Mouse (Mus musculus): ENCODE data around the gene Akna. TPM values are rescaled to one million over a fixed set of nuclear protein-coding genes. Genes with fewer than 3 reads are reported as not detected.

Gene Akna
- polyA plus RNA-seq, 1 experiment from 2014 or later, result 6.1 TPM

DNA sequence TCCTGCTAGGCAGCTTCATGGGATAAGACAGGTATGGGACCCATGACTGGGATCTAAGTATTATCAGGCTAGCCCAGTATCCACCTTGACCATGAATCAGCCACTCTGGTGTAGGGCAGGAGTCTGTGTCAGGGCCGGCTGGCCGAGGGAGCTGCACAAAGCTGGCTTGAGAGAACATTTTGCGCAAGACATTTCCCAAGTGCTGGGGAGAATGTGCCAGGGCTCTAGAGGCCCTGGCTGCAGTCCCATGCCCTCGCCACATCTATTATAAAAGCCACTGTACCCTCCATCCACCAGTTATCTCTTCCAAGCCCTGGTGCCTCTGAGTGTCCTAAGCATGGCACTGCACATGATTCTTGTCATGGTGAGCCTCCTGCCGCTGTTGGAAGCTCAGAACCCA, 41.0 kb downstream of the Akna start, which contains the start of gene Orm2:
Orm2 (plus strand) TSS at position 300 of the 400 bp plus-strand sequence.
- Histone ChIP-seq H3K9ac (ENCODE audit: low read depth, low read length) (no peak within 1 kb of the TSS), H3K4me3 (ENCODE audit: low read depth, low read length) (no peak within 1 kb of the TSS), H3K9me3 (replicated peaks; ENCODE audit: control insufficient read depth, low read length) (no peaks in the 10 kb centered on the region), H3K27ac (ENCODE audit: low read length) (no peak within 1 kb of the TSS), H3K4me2 (ENCODE audit: low read depth, low read length) (no peak within 1 kb of the TSS), H3K4me1 (ENCODE audit: control insufficient read depth, low read depth, low read length) (no peaks in the 10 kb centered on the region), H3K27me3 (ENCODE audit: control insufficient read depth, insufficient read depth, low read depth, low read length) (no peaks in the 10 kb centered on the region), H3K36me3 (ENCODE audit: control insufficient read depth, insufficient read depth) (no peaks in the 10 kb centered on the region)
- ATAC-seq (ENCODE audit: low read depth), result no peak
- 66% methylated on average over 5 of the region's 5 CpGs for WGBS (ENCODE audit: insufficient replicate concordance)

DNA sequence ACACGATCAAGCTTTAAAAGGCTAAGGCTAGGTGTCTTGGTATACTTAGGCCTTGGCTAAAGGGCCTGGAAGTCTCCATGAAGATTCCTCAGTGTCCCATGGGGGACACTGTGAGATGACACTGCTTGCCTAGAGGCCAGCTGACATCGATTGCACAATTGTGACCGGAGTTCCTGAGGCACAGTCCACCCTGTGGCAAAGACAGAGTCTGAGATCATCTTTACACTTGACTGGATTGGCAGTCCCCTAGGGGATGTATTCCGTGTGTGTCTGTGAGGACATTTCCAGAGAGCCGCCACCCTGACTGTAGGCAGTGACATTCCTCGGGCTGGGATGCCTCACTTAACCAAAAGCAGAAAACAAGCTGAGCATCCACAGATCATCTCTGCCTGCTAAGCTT, 43.3 kb downstream of the Akna start:
- H3K9me3 ChIP-seq (replicated peaks; ENCODE audit: control insufficient read depth, low read length), result no peaks in the 10 kb centered on the region
- H3K4me2 ChIP-seq (ENCODE audit: low read depth, low read length), result no peak overlapping the region
- H3K4me1 ChIP-seq (ENCODE audit: control insufficient read depth, low read depth, low read length), result no peaks in the 10 kb centered on the region
- no peak overlapping the region for H3K9ac ChIP-seq (ENCODE audit: low read depth, low read length)
- H3K27ac ChIP-seq (ENCODE audit: low read length), result no peak overlapping the region
- WGBS (ENCODE audit: insufficient replicate concordance), result 52% methylated on average over 6 of the region's 6 CpGs
- H3K36me3 ChIP-seq (ENCODE audit: control insufficient read depth, insufficient read depth), result no peaks in the 10 kb centered on the region
- no peak overlapping the region for H3K4me3 ChIP-seq (ENCODE audit: low read depth, low read length)
- no peaks in the 10 kb centered on the region for H3K27me3 ChIP-seq (ENCODE audit: control insufficient read depth, insufficient read depth, low read depth, low read length)
- ATAC-seq (ENCODE audit: low read depth), result peak; percentile 69

DNA sequence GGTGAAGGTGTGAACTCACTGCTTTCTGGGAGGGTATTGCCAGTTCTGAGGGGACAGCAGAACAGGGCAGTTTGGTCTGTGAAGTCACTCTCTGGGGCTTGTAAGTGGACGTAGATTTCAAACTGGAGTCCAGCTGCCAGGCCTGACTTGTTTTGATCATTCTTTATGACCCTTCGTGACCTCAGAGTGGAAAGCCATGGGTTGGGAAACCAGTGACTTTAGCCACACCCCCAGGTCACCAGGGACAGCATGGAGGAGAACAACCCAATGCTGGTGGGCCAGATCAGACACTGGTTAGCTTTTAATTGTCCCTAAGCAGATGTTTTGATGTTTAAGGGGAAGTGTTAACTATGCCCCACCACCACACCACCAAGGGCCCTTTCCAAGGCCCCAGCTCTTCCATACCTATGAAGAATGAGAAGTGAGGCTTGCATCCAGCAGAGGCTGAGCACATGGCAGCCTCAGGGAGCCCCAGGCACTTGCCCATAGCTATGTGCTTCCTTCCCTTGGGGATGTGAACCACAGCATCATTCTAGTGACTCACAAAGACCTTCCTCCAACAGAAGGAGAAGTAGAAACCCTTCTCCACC, 46.1 kb downstream of the Akna start:
- peak; percentile 57 for ATAC-seq (ENCODE audit: low read depth)
- H3K27me3 ChIP-seq (ENCODE audit: control insufficient read depth, insufficient read depth, low read depth, low read length), result no peaks in the 10 kb centered on the region
- no peak overlapping the region for H3K27ac ChIP-seq (ENCODE audit: low read length)
- no peak overlapping the region for H3K4me3 ChIP-seq (ENCODE audit: low read depth, low read length)
- WGBS (ENCODE audit: insufficient replicate concordance), result 36% methylated on average over 2 of the region's 2 CpGs
- H3K36me3 ChIP-seq (ENCODE audit: control insufficient read depth, insufficient read depth), result no peaks in the 10 kb centered on the region
- H3K9ac ChIP-seq (ENCODE audit: low read depth, low read length), result no peak overlapping the region
- H3K4me1 ChIP-seq (ENCODE audit: control insufficient read depth, low read depth, low read length), result no peaks in the 10 kb centered on the region
- H3K9me3 ChIP-seq (replicated peaks; ENCODE audit: control insufficient read depth, low read length), result no peaks in the 10 kb centered on the region
- H3K4me2 ChIP-seq (ENCODE audit: low read depth, low read length), result no peak overlapping the region

DNA sequence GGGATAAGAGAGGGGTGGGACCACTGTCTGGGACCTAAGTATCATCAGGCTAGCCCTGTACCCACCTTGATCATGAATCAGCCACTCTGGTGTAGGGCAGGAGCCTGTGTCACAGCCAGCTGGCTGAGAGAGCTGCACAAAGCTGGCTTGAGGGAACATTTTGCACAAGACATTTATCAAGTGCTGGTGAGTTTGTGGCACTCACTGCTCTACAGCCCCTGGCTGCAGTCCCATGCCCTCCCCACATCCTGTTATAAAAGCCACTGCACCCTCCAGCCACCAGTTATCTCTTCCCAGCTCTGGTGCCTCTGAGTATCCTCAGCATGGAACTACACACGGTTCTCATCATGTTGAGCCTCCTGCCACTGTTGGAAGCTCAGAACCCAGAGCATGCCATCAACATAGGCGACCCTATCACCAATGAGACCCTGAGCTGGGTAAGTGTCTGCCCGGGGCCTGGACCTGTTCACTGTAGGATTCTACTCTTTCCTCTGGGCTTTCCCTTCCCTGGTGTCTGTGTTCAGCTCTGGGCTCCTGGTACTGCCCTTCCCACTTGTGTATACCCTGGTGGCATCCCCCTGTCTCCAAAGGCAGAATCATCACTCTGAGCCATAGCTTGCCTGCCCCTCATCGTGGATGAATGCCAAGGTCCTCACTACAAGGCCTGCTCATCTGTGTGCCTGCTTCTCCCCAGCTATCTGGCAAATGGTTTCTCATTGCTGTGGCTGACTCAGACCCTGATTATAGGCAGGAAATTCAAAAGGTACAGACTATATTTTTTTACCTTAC, 47.1 kb downstream of the Akna start, which contains the start of gene Orm3:
Orm3 (plus strand) TSS at position 286 of the 789 bp plus-strand sequence.
- Histone ChIP-seq H3K4me1 (ENCODE audit: control insufficient read depth, low read depth, low read length) (no peaks in the 10 kb centered on the region), H3K9me3 (replicated peaks; ENCODE audit: control insufficient read depth, low read length) (no peaks in the 10 kb centered on the region), H3K36me3 (ENCODE audit: control insufficient read depth, insufficient read depth) (no peaks in the 10 kb centered on the region), H3K27me3 (ENCODE audit: control insufficient read depth, insufficient read depth, low read depth, low read length) (no peaks in the 10 kb centered on the region), H3K9ac (ENCODE audit: low read depth, low read length) (no peak within 1 kb of the TSS), H3K4me3 (ENCODE audit: low read depth, low read length) (no peak within 1 kb of the TSS), H3K4me2 (ENCODE audit: low read depth, low read length) (no peak within 1 kb of the TSS), H3K27ac (ENCODE audit: low read length) (no peak within 1 kb of the TSS)
- no peak for ATAC-seq (ENCODE audit: low read depth)
- 30% methylated on average over 4 of the region's 4 CpGs for whole genome bisulfite sequencing (ENCODE audit: insufficient replicate concordance)

DNA sequence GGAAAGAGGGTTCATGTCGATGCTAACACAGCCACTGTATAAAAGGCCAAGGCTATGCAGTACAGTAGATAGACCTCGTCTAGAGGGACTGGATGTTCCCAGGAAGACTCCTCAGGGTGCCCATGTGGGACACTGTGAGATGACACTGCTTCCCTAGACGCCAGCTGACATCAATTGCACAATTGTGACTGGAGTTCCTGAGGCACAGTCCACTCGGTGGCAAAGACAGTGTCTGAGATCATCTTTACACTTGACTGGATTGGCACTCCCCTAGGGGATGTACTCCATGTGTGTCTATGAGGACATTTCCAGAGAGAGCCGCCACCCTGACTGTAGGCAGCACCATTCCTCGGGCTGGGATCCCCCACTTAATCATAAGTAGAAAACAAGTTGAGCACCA, 54.6 kb downstream of the Akna start:
- Histone ChIP-seq H3K4me3 (ENCODE audit: low read depth, low read length) (no peak overlapping the region), H3K9me3 (replicated peaks; ENCODE audit: control insufficient read depth, low read length) (no peaks in the 10 kb centered on the region), H3K36me3 (ENCODE audit: control insufficient read depth, insufficient read depth) (no peaks in the 10 kb centered on the region), H3K27me3 (ENCODE audit: control insufficient read depth, insufficient read depth, low read depth, low read length) (no peaks in the 10 kb centered on the region), H3K4me1 (ENCODE audit: control insufficient read depth, low read depth, low read length) (no peaks in the 10 kb centered on the region), H3K27ac (ENCODE audit: low read length) (no peak overlapping the region), H3K4me2 (ENCODE audit: low read depth, low read length) (no peak overlapping the region), H3K9ac (ENCODE audit: low read depth, low read length) (no peak overlapping the region)
- no peak for ATAC-seq (ENCODE audit: low read depth)
- 45% methylated on average over 6 of the region's 6 CpGs for WGBS (ENCODE audit: insufficient replicate concordance)

DNA sequence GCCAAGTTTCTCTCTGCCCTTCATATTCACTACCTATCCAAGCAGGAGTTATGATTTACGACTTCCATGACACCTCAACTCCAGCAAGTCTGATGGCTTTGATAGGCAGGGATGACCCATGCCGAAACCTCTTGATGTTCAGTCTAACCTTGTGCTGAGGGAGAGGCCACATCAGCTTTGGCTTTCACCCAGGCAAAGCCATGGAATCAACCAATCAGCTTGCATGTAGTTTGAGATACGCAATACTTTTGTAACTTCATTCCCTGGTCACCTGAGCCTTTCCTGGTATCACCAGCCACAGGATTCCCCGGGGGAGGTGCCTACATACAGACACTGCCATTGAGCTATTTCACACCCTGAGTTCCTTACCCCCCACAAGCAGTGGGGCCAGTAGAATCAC, 56.5 kb downstream of the Akna start:
- H3K27ac ChIP-seq (ENCODE audit: low read length), result no peak overlapping the region
- H3K27me3 ChIP-seq (ENCODE audit: control insufficient read depth, insufficient read depth, low read depth, low read length), result no peaks in the 10 kb centered on the region
- no peaks in the 10 kb centered on the region for H3K4me1 ChIP-seq (ENCODE audit: control insufficient read depth, low read depth, low read length)
- ATAC-seq (ENCODE audit: low read depth), result no peak
- WGBS (ENCODE audit: insufficient replicate concordance), result 56% methylated on average over 4 of the region's 4 CpGs
- H3K4me2 ChIP-seq (ENCODE audit: low read depth, low read length), result no peak overlapping the region
- no peak overlapping the region for H3K9ac ChIP-seq (ENCODE audit: low read depth, low read length)
- H3K36me3 ChIP-seq (ENCODE audit: control insufficient read depth, insufficient read depth), result no peaks in the 10 kb centered on the region
- no peak overlapping the region for H3K4me3 ChIP-seq (ENCODE audit: low read depth, low read length)
- no peaks in the 10 kb centered on the region for H3K9me3 ChIP-seq (replicated peaks; ENCODE audit: control insufficient read depth, low read length)

DNA sequence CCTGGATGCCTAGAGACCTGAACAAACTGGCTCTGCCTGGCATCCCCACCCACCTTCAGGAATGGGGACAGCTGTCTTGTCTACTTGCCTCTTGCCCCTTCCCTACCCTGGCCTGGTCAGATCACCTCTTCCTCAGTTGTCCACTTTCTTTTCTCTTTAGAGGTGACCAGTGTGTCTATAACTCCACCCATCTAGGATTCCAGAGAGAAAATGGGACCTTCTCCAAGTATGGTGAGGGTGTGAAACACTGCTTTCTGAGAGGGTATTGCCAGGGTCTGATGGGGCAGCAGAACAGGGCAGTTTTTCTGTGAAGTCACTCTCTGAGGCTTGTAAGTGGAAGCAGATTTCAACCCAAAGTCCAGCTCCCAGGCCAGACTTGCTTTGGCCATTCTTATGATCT, 57.9 kb downstream of the Akna start:
- Histone ChIP-seq H3K4me1 (ENCODE audit: control insufficient read depth, low read depth, low read length) (no peaks in the 10 kb centered on the region), H3K27ac (ENCODE audit: low read length) (no peak overlapping the region), H3K4me2 (ENCODE audit: low read depth, low read length) (no peak overlapping the region), H3K36me3 (ENCODE audit: control insufficient read depth, insufficient read depth) (no peaks in the 10 kb centered on the region), H3K4me3 (ENCODE audit: low read depth, low read length) (no peak overlapping the region), H3K27me3 (ENCODE audit: control insufficient read depth, insufficient read depth, low read depth, low read length) (no peaks in the 10 kb centered on the region), H3K9me3 (replicated peaks; ENCODE audit: control insufficient read depth, low read length) (no peaks in the 10 kb centered on the region), H3K9ac (ENCODE audit: low read depth, low read length) (no peak overlapping the region)
- ATAC-seq (ENCODE audit: low read depth), result no peak

DNA sequence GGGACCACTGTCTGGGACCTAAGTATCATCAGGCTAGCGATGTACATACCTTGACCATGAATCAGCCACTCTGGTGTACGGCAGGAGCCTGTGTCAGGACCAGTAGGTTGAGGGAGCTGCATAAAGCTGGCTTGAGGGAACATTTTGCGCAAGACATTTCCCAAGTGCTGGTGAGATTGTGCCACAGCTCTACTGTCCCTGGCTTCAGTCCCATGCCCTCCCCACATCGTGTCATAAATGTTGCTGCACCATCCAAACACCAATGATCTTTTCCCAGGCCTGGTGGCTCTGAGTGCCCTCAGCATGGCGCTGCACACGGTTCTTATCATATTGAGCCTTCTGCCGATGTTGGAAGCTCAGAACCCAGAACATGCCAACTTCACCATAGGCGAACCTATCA, 58.9 kb downstream of the Akna start, which contains the start of gene Orm1:
Orm1 (plus strand) TSS at position 266 of the 400 bp plus-strand sequence.
- Histone ChIP-seq H3K4me2 (ENCODE audit: low read depth, low read length) (no peak within 1 kb of the TSS), H3K4me1 (ENCODE audit: control insufficient read depth, low read depth, low read length) (no peaks in the 10 kb centered on the region), H3K9me3 (replicated peaks; ENCODE audit: control insufficient read depth, low read length) (no peaks in the 10 kb centered on the region), H3K27ac (ENCODE audit: low read length) (no peak within 1 kb of the TSS), H3K27me3 (ENCODE audit: control insufficient read depth, insufficient read depth, low read depth, low read length) (no peaks in the 10 kb centered on the region), H3K4me3 (ENCODE audit: low read depth, low read length) (no peak within 1 kb of the TSS), H3K9ac (ENCODE audit: low read depth, low read length) (no peak within 1 kb of the TSS), H3K36me3 (ENCODE audit: control insufficient read depth, insufficient read depth) (no peaks in the 10 kb centered on the region)
- WGBS (ENCODE audit: insufficient replicate concordance), result 58% methylated on average over 8 of the region's 8 CpGs
- peak; percentile 24; the same call in 1 of the 2 replicates for ATAC-seq (ENCODE audit: low read depth)

DNA sequence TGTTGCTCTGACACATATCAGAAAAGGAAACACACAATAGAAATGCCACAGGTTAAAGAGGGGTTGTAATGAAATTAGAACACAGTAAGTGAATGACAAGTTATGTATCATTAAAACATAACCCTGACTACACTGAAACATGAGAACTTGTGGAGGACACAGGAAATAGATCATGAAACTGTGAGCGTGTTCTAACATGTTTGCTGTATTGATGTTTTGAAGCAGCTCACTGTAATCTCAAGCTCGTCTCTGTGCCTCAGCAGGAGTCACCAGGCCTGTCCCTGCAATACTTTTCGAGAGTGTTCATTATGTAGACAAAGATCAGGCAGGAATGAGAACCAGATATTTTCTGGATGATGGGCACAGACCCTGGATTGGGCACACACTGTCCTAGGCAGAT, 59.5 kb downstream of the Akna start:
- no peak overlapping the region for H3K4me3 ChIP-seq (ENCODE audit: low read depth, low read length)
- 46% methylated on average over 3 of the region's 3 CpGs for WGBS (ENCODE audit: insufficient replicate concordance)
- H3K9ac ChIP-seq (ENCODE audit: low read depth, low read length), result no peak overlapping the region

More for the DNA sequence above, 59.5 kb downstream of the Akna start:
- no peak for ATAC-seq (ENCODE audit: low read depth)
- H3K4me1 ChIP-seq (ENCODE audit: control insufficient read depth, low read depth, low read length), result no peaks in the 10 kb centered on the region
- H3K9me3 ChIP-seq (replicated peaks; ENCODE audit: control insufficient read depth, low read length), result no peaks in the 10 kb centered on the region
- H3K27ac ChIP-seq (ENCODE audit: low read length), result no peak overlapping the region
- H3K4me2 ChIP-seq (ENCODE audit: low read depth, low read length), result no peak overlapping the region
- H3K36me3 ChIP-seq (ENCODE audit: control insufficient read depth, insufficient read depth), result no peaks in the 10 kb centered on the region
- no peaks in the 10 kb centered on the region for H3K27me3 ChIP-seq (ENCODE audit: control insufficient read depth, insufficient read depth, low read depth, low read length)
